Mouse (Mus musculus): ENCODE results near the gene Il15ra. TPM values are rescaled to one million over a fixed set of nuclear protein-coding genes. Genes with fewer than 3 reads are reported as not detected.
"Not testable (repeated sequence)": the region's sequence is repeated elsewhere in the genome, so short reads cannot be mapped to it uniquely, and the experiment has no call there.

Gene Il15ra
- polyA plus RNA-seq, 1 experiment from 2014 or later = 1.5 TPM

- Histone ChIP-seq H3K27me3 (ENCODE audit: control insufficient read depth, insufficient read depth, low read length) (peaks cover 3% of the 10 kb centered on the region; the same call in 1 of the 2 replicates), H3K36me3 (ENCODE audit: control insufficient read depth, insufficient read depth, low read length) (no peaks in the 10 kb centered on the region), H3K4me3 (ENCODE audit: low read length) (no peak overlapping the region), H3K9me3 (ENCODE audit: control insufficient read depth, low read length) (no peaks in the 10 kb centered on the region), H3K4me1 (ENCODE audit: control insufficient read depth, insufficient read depth, low read length) (no peaks in the 10 kb centered on the region), H3K9ac (ENCODE audit: low read depth, low read length) (no peak overlapping the region), H3K4me2 (replicated peaks; ENCODE audit: low read depth, low read length) (no peak overlapping the region), H3K27ac (ENCODE audit: low read depth, low read length) (no peak overlapping the region)
- no peak for ATAC-seq (ENCODE audit: low FRiP score, low TSS enrichment)
- WGBS = 43% methylated on average over 5 of the region's 5 CpGs
Measured at GRCm38 (mm10) chr2:11698994-11699393, 6.1 kb upstream of the Il15ra start.

- Histone ChIP-seq H3K27me3 (ENCODE audit: control insufficient read depth, insufficient read depth, low read length) (peaks cover 3% of the 10 kb centered on the region; the same call in 1 of the 2 replicates), H3K4me2 (replicated peaks; ENCODE audit: low read depth, low read length) (no peak overlapping the region), H3K36me3 (ENCODE audit: control insufficient read depth, insufficient read depth, low read length) (no peaks in the 10 kb centered on the region), H3K9me3 (ENCODE audit: control insufficient read depth, low read length) (no peaks in the 10 kb centered on the region), H3K27ac (ENCODE audit: low read depth, low read length) (no peak overlapping the region), H3K4me1 (ENCODE audit: control insufficient read depth, insufficient read depth, low read length) (no peaks in the 10 kb centered on the region), H3K9ac (ENCODE audit: low read depth, low read length) (no peak overlapping the region), H3K4me3 (ENCODE audit: low read length) (no peak overlapping the region)
- WGBS = 93% methylated on average over 2 of the region's 2 CpGs
- no peak for ATAC-seq (ENCODE audit: low FRiP score, low TSS enrichment)
Measured at GRCm38 (mm10) chr2:11699905-11700304, 5.2 kb upstream of the Il15ra start.

- Histone ChIP-seq H3K27ac (ENCODE audit: low read depth, low read length) (no peak overlapping the region), H3K4me3 (ENCODE audit: low read length) (peak overlapping the region; percentile 64), H3K4me1 (ENCODE audit: control insufficient read depth, insufficient read depth, low read length) (peaks cover 6% of the 10 kb centered on the region; the same call in 1 of the 2 replicates), H3K4me2 (replicated peaks; ENCODE audit: low read depth, low read length) (peak overlapping the region; percentile 99), H3K27me3 (ENCODE audit: control insufficient read depth, insufficient read depth, low read length) (peaks cover 12% of the 10 kb centered on the region; the same call in 1 of the 2 replicates), H3K36me3 (ENCODE audit: control insufficient read depth, insufficient read depth, low read length) (no peaks in the 10 kb centered on the region), H3K9ac (ENCODE audit: low read depth, low read length) (peak overlapping the region; percentile 24), H3K9me3 (ENCODE audit: control insufficient read depth, low read length) (no peaks in the 10 kb centered on the region)
- peak; percentile 60; the same call in 1 of the 2 replicates for ATAC-seq (ENCODE audit: low FRiP score, low TSS enrichment)
- WGBS = 3% methylated on average over 28 of the region's 28 CpGs
Measured at GRCm38 (mm10) chr2:11706030-11706745, 1.1 kb downstream of the Il15ra start.

DNA sequence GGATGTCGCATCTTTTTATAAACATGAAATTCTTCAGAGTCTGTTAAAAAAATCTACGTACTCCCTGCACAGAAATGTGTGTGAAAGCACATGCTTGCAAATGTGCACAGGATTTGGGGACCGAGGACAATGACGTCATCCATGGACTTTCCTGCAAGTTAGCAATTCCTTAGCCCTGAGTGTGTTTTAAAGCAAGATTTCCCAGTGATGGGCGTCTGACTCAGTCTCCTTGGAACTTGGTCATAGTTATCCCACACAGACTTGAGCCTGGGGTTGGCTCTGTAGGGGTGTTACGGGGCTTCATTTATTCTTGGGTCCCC, 1.6 kb downstream of the Il15ra start:
- Histone ChIP-seq H3K4me2 (replicated peaks; ENCODE audit: low read depth, low read length) (peak overlapping the region; percentile 99), H3K36me3 (ENCODE audit: control insufficient read depth, insufficient read depth, low read length) (no peaks in the 10 kb centered on the region), H3K27ac (ENCODE audit: low read depth, low read length) (no peak overlapping the region), H3K4me1 (ENCODE audit: control insufficient read depth, insufficient read depth, low read length) (peaks cover 6% of the 10 kb centered on the region; the same call in 1 of the 2 replicates), H3K9ac (ENCODE audit: low read depth, low read length) (no peak overlapping the region), H3K9me3 (ENCODE audit: control insufficient read depth, low read length) (no peaks in the 10 kb centered on the region), H3K4me3 (ENCODE audit: low read length) (no peak overlapping the region; the same call in 1 of the 2 replicates), H3K27me3 (ENCODE audit: control insufficient read depth, insufficient read depth, low read length) (peaks cover 12% of the 10 kb centered on the region; the same call in 1 of the 2 replicates)
- 34% methylated on average over 6 of the region's 6 CpGs for WGBS
- no peak for ATAC-seq (ENCODE audit: low FRiP score, low TSS enrichment)

DNA sequence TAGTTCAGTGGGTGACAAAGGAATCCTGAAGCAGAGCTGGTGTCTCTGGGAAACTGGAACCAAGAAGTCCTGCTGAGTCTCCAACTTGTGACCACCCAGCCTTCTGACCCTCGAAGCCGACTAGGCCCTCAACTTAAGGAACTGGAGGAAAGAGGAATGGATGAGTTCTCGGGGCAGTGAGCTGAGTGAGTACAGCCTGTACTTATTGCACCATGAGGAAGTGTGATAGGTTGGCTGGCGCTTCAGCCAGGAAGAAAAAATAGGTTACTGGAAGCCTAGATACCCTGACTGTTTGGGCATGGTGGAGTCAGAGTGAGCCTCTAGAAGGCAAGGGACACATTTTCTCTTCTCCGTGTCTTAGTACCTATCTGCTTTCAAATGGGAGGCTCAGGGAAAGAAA, 3.4 kb downstream of the Il15ra start:
- Histone ChIP-seq H3K27ac (ENCODE audit: low read depth, low read length) (no peak overlapping the region), H3K9me3 (ENCODE audit: control insufficient read depth, low read length) (no peaks in the 10 kb centered on the region), H3K4me3 (ENCODE audit: low read length) (no peak overlapping the region), H3K4me1 (ENCODE audit: control insufficient read depth, insufficient read depth, low read length) (peaks cover 6% of the 10 kb centered on the region; the same call in 1 of the 2 replicates), H3K36me3 (ENCODE audit: control insufficient read depth, insufficient read depth, low read length) (no peaks in the 10 kb centered on the region), H3K4me2 (replicated peaks; ENCODE audit: low read depth, low read length) (no peak overlapping the region), H3K27me3 (ENCODE audit: control insufficient read depth, insufficient read depth, low read length) (peaks cover 12% of the 10 kb centered on the region; the same call in 1 of the 2 replicates), H3K9ac (ENCODE audit: low read depth, low read length) (no peak overlapping the region)
- ATAC-seq (ENCODE audit: low FRiP score, low TSS enrichment) = no peak
- WGBS = 91% methylated on average over 5 of the region's 5 CpGs

DNA sequence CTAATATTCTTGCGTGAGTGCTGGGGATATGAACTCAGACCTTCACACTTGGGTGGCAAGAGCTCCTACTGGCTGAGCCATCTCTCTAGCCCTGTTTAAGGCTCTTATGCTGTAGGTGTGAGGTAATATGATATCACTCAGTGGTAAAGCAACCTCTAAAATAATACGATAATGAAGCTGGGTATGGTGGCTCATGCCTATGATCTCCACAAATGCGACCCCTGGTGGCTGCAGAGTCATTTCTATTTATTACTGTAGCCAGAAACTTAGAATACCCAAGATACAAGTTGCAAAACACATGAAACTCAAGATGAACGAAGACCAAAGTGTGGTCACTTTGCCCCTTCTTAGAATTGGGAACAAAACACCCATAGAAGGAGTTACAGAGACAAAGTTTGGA, 5.0 kb downstream of the Il15ra start:
- H3K9ac ChIP-seq (ENCODE audit: low read depth, low read length); H3K36me3 ChIP-seq (ENCODE audit: control insufficient read depth, insufficient read depth, low read length); ATAC-seq (ENCODE audit: low FRiP score, low TSS enrichment); H3K9me3 ChIP-seq (ENCODE audit: control insufficient read depth, low read length); H3K27me3 ChIP-seq (ENCODE audit: control insufficient read depth, insufficient read depth, low read length); H3K4me2 ChIP-seq (replicated peaks; ENCODE audit: low read depth, low read length); H3K4me3 ChIP-seq (ENCODE audit: low read length); H3K27ac ChIP-seq (ENCODE audit: low read depth, low read length); H3K4me1 ChIP-seq (ENCODE audit: control insufficient read depth, insufficient read depth, low read length): not testable (repeated sequence)
- 55% methylated on average over 4 of the region's 4 CpGs for WGBS

- ATAC-seq (ENCODE audit: low FRiP score, low TSS enrichment) = no peak
Measured at GRCm38 (mm10) chr2:11712483-11712990, 7.4 kb downstream of the Il15ra start.

DNA sequence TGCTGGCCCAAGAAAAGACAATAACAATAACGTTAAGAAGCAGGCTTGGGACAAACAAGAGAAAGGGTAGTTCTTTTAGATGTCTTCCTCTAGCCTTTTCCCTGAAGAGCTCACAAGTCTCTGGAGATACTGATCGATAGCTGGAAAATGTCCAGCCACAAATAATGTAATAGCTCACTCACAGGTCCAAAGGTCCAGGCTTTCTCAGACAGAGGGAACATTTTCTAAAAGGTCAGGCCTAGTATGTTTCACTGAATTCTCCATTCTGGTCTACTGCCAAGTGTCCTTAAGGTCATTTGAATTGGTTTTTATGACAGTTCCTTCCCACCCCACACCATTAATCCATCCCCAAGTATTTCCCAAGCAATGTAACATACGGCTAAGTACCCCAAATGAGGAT, 7.9 kb downstream of the Il15ra start:
- Histone ChIP-seq H3K4me2 (replicated peaks; ENCODE audit: low read depth, low read length) (no peak overlapping the region), H3K27me3 (ENCODE audit: control insufficient read depth, insufficient read depth, low read length) (0 out of 2 replicates have a peak, but pooled peaks cover 2% of the 10 kb centered on the region), H3K9me3 (ENCODE audit: control insufficient read depth, low read length) (no peaks in the 10 kb centered on the region), H3K36me3 (ENCODE audit: control insufficient read depth, insufficient read depth, low read length) (no peaks in the 10 kb centered on the region), H3K4me1 (ENCODE audit: control insufficient read depth, insufficient read depth, low read length) (no peaks in the 10 kb centered on the region), H3K9ac (ENCODE audit: low read depth, low read length) (no peak overlapping the region), H3K27ac (ENCODE audit: low read depth, low read length) (no peak overlapping the region), H3K4me3 (ENCODE audit: low read length) (no peak overlapping the region)
- no peak for ATAC-seq (ENCODE audit: low FRiP score, low TSS enrichment)
- WGBS = 65% methylated on average over 3 of the region's 3 CpGs

More at GRCm38 (mm10) chr2:11712483-11712990, 7.4 kb downstream of the Il15ra start:
- whole genome bisulfite sequencing = 77% methylated on average over 6 of the region's 6 CpGs
- Histone ChIP-seq H3K27me3 (ENCODE audit: control insufficient read depth, insufficient read depth, low read length) (0 out of 2 replicates have a peak, but pooled peaks cover 2% of the 10 kb centered on the region), H3K4me3 (ENCODE audit: low read length) (no peak overlapping the region), H3K27ac (ENCODE audit: low read depth, low read length) (no peak overlapping the region), H3K4me2 (replicated peaks; ENCODE audit: low read depth, low read length) (no peak overlapping the region), H3K4me1 (ENCODE audit: control insufficient read depth, insufficient read depth, low read length) (no peaks in the 10 kb centered on the region), H3K9ac (ENCODE audit: low read depth, low read length) (no peak overlapping the region), H3K36me3 (ENCODE audit: control insufficient read depth, insufficient read depth, low read length) (no peaks in the 10 kb centered on the region), H3K9me3 (ENCODE audit: control insufficient read depth, low read length) (no peaks in the 10 kb centered on the region)

DNA sequence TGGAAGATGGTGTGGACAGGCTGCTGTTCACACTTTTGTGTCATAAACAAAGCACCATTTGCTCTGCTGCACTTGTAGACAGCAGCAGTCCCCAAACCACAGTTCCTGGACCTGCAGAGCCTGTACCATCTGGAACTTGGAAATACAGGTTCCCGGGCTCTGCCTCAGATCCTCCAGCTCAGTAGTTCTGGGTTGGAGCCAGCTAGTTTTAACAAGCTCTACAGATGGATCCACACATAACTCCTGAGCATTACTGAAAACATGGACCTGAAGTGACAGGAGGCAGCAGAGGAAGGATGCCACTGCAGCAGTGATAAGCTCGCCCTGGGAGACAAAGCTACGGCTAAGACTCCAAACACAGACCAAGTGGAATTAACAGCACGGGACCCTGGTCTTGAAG, 9.4 kb downstream of the Il15ra start:
- Histone ChIP-seq H3K27ac (ENCODE audit: low read depth, low read length) (no peak overlapping the region), H3K4me1 (ENCODE audit: control insufficient read depth, insufficient read depth, low read length) (no peaks in the 10 kb centered on the region), H3K4me2 (replicated peaks; ENCODE audit: low read depth, low read length) (no peak overlapping the region), H3K9me3 (ENCODE audit: control insufficient read depth, low read length) (no peaks in the 10 kb centered on the region), H3K4me3 (ENCODE audit: low read length) (no peak overlapping the region), H3K9ac (ENCODE audit: low read depth, low read length) (no peak overlapping the region), H3K36me3 (ENCODE audit: control insufficient read depth, insufficient read depth, low read length) (no peaks in the 10 kb centered on the region), H3K27me3 (ENCODE audit: control insufficient read depth, insufficient read depth, low read length) (no peaks in the 10 kb centered on the region)
- 81% methylated on average over 4 of the region's 4 CpGs for WGBS
- no peak for ATAC-seq (ENCODE audit: low FRiP score, low TSS enrichment)
